Mouse (Mus musculus) liver, adult 2 months (tissue): ENCODE measurements around the gene Coro1c.

ENCODE experiments used
- CTCF ChIP-seq: fragments of 200-500 bp; IDR thresholded peaks from 2 replicates; pipeline ENCODE4 v1.5.1; 2011; ENCODE audit warnings: low read depth, low read length, control low read depth
- POLR2A ChIP-seq: fragments of 200-500 bp; IDR thresholded peaks from 2 replicates; pipeline ENCODE4 v1.6.1; 2011; ENCODE audit warnings: low read length, control low read depth; ENCODE audit not compliant: insufficient read depth; ENCODE audit errors: extremely low read depth

- TF ChIP-seq CTCF = no peak
- TF ChIP-seq POLR2A = no peak
These were observed 32.9 kb downstream of the Coro1c start for GRCm38 (mm10) chr5:113875625-113876024.
